Mouse (Mus musculus): ENCODE data around the gene Cnksr3. TPM values are rescaled to one million over a fixed set of nuclear protein-coding genes. Genes with fewer than 3 reads are reported as not detected.

Gene Cnksr3
- total RNA-seq, 2 experiments from 2014 or later = 3.6 to 7.9 TPM

GRCm38 (mm10) chr10:7111462-7112000, 100.5 kb downstream of the Cnksr3 start:
- no peak for ATAC-seq (ENCODE audit: poor library complexity, severe bottlenecking)

- no peak for ATAC-seq (ENCODE audit: poor library complexity, severe bottlenecking)
These were observed 108.2 kb downstream of the Cnksr3 start for GRCm38 (mm10) chr10:7103872-7104271.

- no peak for ATAC-seq (ENCODE audit: poor library complexity, severe bottlenecking)
These were observed 134.1 kb downstream of the Cnksr3 start for GRCm38 (mm10) chr10:7077971-7078370.

GRCm38 (mm10) chr10:7077389-7077808, 134.6 kb downstream of the Cnksr3 start:
- ATAC-seq (ENCODE audit: poor library complexity, severe bottlenecking) = no peak

GRCm38 (mm10) chr10:7076662-7077211, 135.3 kb downstream of the Cnksr3 start:
- no peak for ATAC-seq (ENCODE audit: poor library complexity, severe bottlenecking)

GRCm38 (mm10) chr10:7076201-7076600, 135.8 kb downstream of the Cnksr3 start:
- ATAC-seq (ENCODE audit: poor library complexity, severe bottlenecking) = peak; percentile 99

GRCm38 (mm10) chr10:7075661-7076060, 136.4 kb downstream of the Cnksr3 start:
- ATAC-seq (ENCODE audit: poor library complexity, severe bottlenecking) = no peak

GRCm38 (mm10) chr10:7074231-7074630, 137.8 kb downstream of the Cnksr3 start:
- no peak for ATAC-seq (ENCODE audit: poor library complexity, severe bottlenecking)

GRCm38 (mm10) chr10:7070924-7071323, 141.1 kb downstream of the Cnksr3 start:
- no peak for ATAC-seq (ENCODE audit: poor library complexity, severe bottlenecking)

- no peak for ATAC-seq (ENCODE audit: poor library complexity, severe bottlenecking)
These were observed 141.8 kb downstream of the Cnksr3 start for GRCm38 (mm10) chr10:7070100-7070835.

GRCm38 (mm10) chr10:7069090-7069489, 142.9 kb downstream of the Cnksr3 start:
- no peak for ATAC-seq (ENCODE audit: poor library complexity, severe bottlenecking)

Other genes with a start within 250 kb of the Cnksr3 start
- 22.9 and 28.0 TPM in 2 replicates for gene Ipcef1, start 159.8 kb downstream of the Cnksr3 start, total RNA-seq (2015)
- 29.2 and 36.1 TPM in 2 replicates for gene Ipcef1, start 159.8 kb downstream of the Cnksr3 start, total RNA-seq (2017)

Measured in megakaryocyte, adult 5-6 weeks (primary cell).